Mouse (Mus musculus): ENCODE data around the gene Gm12888.
"Not testable (repeated sequence)": the region's sequence is repeated elsewhere in the genome, so short reads cannot be mapped to it uniquely, and the experiment has no call there.

Gene Gm12888

GRCm38 (mm10) chr4:121324817-121325216 is at the start of gene Gm12888:
Gene Gm12888 (minus strand): TSS chr4:121324917.
- not testable (repeated sequence) for DNase-seq (ENCODE audit: low read depth, low spot score)

Data from c-Kit-negative CD71-positive TER-119-positive erythroid progenitor cells, embryonic 14.5 days (primary cell).